Mouse (Mus musculus) forebrain, embryonic 11.5 days (tissue): Measurements from ENCODE around the gene Nfyc. TPM values are rescaled to one million over a fixed set of nuclear protein-coding genes. Genes with fewer than 3 reads are reported as not detected.

ENCODE experiments used
- ATAC-seq: fragments of 200-750 bp; cut with Nextera tagmentation; replicated peaks from 2 replicates; pipeline ENCODE4 v1.8.0; 2017; ENCODE audit warnings: moderate TSS enrichment; ENCODE audit not compliant: low FRiP score
- DNase-seq: peaks from one replicate; pipeline ENCODE4 v3.0.0-alpha.2; 2017; ENCODE audit warnings: low spot score
- H3K27ac ChIP-seq: fragments of 300-500 bp; sonication (generic); 2 replicates; pipeline ENCODE4 v1.5.1; 2014; ENCODE audit warnings: low read depth, low read length
- H3K27me3 ChIP-seq: fragments of 300-500 bp; sonication (generic); 2 replicates; pipeline ENCODE4 v1.6.1; 2014; ENCODE audit warnings: mild to moderate bottlenecking, low read length, mixed read lengths; ENCODE audit not compliant: control insufficient read depth, insufficient read depth
- H3K36me3 ChIP-seq: fragments of 300-500 bp; sonication (generic); 2 replicates; pipeline ENCODE4 v1.6.1; 2014; ENCODE audit warnings: mild to moderate bottlenecking, low read length, moderate library complexity, mixed read lengths; ENCODE audit not compliant: control insufficient read depth, insufficient read depth
- H3K4me1 ChIP-seq: fragments of 300-500 bp; sonication (generic); replicated peaks from 2 replicates; pipeline ENCODE4 v1.6.1; 2014; ENCODE audit warnings: low read length, mixed read lengths; ENCODE audit not compliant: control insufficient read depth, insufficient read depth
- H3K4me2 ChIP-seq: fragments of 300-500 bp; sonication (generic); 2 replicates; pipeline ENCODE4 v1.6.1; 2014; ENCODE audit warnings: low read depth, mild to moderate bottlenecking, low read length, moderate library complexity, mixed read lengths; ENCODE audit not compliant: severe bottlenecking
- H3K4me3 ChIP-seq: fragments of 300-500 bp; sonication (generic); 2 replicates; pipeline ENCODE4 v1.5.1; 2014; ENCODE audit warnings: low read depth, low read length
- H3K9ac ChIP-seq: fragments of 300-500 bp; sonication (generic); 2 replicates; pipeline ENCODE4 v1.6.1; 2014; ENCODE audit warnings: low read length
- H3K9me3 ChIP-seq: fragments of 300-500 bp; sonication (generic); 2 replicates; pipeline ENCODE4 v1.6.1; 2016; ENCODE audit warnings: low read length, mixed read lengths; ENCODE audit not compliant: control insufficient read depth
- WGBS: fragments of 180-500 bp; shearing (Covaris S2); extraction: QIAGEN DNeasy Blood & Tissue Kit; methylation state at CpG from one replicate; pipeline ENCODE4 v1.1.7; 2014; 5-methylcytosine and 5-hydroxymethylcytosine counted together
- polyA plus RNA-seq: library from polyadenylated mRNA; unstranded; fragments of >200 nt; fragmentation: Nextera tagmentation; extraction: Ambion mirVana; gene quantifications from 2 replicates; pipeline ENCODE4 v1.2.1, GENCODE M21; 2014

The Nfyc gene
- polyA plus RNA-seq, 1 experiment from 2014 or later, result 124 TPM

DNA sequence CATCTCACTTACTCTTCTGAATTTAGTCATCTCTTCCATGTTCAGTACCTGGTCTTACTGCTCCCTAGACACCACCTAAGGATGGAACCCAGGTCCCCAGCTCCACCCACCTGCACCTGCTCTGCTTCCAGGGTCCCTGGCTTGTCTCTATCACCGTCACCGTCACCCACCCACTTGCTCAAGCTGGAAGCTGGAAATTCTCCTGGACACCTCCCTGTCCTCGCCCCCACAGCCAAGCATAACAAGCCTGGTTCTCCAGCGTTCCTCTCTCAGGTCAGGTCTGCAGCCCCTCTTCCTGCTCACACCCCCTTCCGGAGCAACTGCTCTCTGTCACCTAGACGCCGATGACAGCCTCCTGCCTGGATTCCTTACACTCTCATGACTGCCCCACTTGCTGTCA is 28.5 kb upstream of the Nfyc start:
- Histone ChIP-seq H3K4me3 (no peak overlapping the region), H3K4me2 (no peak overlapping the region), H3K9ac (no peak overlapping the region), H3K4me1 (peaks cover 6% of the 10 kb centered on the region; the same call in 1 of the 2 replicates), H3K27ac (no peak overlapping the region), H3K27me3 (peaks cover 5% of the 10 kb centered on the region; the same call in 1 of the 2 replicates), H3K9me3 (no peaks in the 10 kb centered on the region), H3K36me3 (no peaks in the 10 kb centered on the region)
- 90% methylated on average over 7 of the region's 7 CpGs for WGBS
- DNase-seq, result no peak
- ATAC-seq, result no peak

GRCm38 (mm10) chr4:120856376-120856775 is 25.0 kb upstream of the Nfyc start:
- WGBS, result 42% methylated on average over 5 of the region's 5 CpGs
- Histone ChIP-seq H3K4me1 (peaks cover 6% of the 10 kb centered on the region; the same call in 1 of the 2 replicates), H3K36me3 (no peaks in the 10 kb centered on the region), H3K4me2 (no peak overlapping the region), H3K9ac (no peak overlapping the region), H3K27ac (no peak overlapping the region), H3K9me3 (no peaks in the 10 kb centered on the region), H3K27me3 (peaks cover 5% of the 10 kb centered on the region; the same call in 1 of the 2 replicates), H3K4me3 (no peak overlapping the region)
- DNase-seq, result no peak
- no peak for ATAC-seq

DNA sequence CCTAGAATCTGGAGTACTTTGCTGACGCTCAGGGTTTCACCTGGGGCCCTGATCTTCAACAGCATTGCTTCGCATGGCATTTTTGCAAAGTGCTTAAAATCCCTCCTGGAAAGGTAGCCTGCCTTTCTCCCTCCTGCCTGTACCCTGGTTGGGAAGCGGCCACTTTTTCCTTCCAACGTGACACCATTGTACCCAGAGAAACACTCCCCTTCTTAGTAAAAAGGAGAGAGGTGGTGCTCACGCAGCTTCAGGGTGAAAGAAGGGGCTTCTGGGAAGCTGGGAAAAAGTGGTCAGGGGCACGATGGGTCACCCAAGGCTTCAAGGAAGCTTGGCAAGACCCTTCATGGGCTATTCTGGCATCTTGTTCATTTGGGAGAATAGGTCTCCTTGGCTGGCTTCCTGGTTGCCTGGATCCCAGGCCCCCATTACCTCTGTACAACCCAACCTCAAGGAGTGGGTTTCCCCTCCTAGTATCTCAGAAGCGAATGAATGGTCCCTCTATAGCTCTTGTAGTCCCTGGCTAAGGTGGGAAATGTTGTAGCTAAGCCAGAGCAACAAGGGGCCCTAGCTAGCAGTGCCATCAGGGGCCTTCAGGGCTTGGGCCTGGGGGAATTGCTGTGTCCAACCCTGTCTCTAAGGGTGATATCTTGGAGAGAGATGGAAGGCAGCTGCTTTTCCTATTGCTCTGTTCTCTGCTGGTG is 24.1 kb upstream of the Nfyc start:
- peaks cover 5% of the 10 kb centered on the region; the same call in 1 of the 2 replicates for H3K27me3 ChIP-seq
- H3K4me2 ChIP-seq, result peak overlapping the region; percentile 94
- no peaks in the 10 kb centered on the region for H3K9me3 ChIP-seq
- no peak overlapping the region for H3K27ac ChIP-seq
- ATAC-seq, result no peak
- no peak for DNase-seq
- H3K4me3 ChIP-seq, result peak overlapping the region; percentile 66
- H3K36me3 ChIP-seq, result no peaks in the 10 kb centered on the region
- WGBS, result 18% methylated on average over 7 of the region's 7 CpGs
- H3K4me1 ChIP-seq, result peaks cover 6% of the 10 kb centered on the region; the same call in 1 of the 2 replicates
- peak overlapping the region; percentile 65 for H3K9ac ChIP-seq

DNA sequence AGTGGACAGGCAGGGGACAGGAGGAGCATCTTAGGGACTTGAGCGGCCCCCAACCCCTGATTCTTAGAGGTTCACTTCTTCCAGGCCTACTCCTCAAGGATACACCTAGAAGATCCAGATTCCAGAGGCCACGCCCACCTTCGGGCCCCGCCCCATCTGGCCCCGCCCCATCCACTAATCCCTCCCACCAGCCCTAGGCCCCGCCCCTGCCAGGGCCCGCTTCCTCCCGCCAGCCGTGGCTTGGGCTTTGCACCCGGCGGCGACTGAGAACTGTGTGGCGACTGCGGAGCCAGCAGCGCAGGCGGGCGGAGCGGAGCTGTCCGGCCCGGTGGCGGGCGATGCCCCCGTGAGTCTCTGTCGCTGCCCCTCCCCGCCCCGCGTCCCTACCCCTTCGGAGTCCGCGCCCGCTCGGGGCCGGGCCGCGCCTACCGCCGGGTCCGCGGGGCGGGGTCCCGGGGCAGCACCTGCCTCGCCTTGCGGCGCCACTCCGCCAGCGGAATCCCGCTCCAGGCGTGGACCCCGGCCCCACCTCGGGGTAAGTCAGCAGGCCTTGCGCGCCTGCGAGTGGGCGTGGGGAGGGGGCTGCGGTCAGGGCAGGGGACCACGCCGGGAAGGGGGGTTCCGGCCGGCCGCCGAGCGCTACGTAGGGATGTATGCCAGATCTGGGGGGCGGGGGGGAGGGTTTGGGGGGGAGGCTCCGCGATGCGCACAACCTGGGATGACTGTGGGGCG is 23.4 kb upstream of the Nfyc start, which contains the start of gene Rims3:
Rims3 (plus strand) TSS at position 229 of the 732 bp plus-strand sequence.
- Histone ChIP-seq H3K27me3 (peaks cover 5% of the 10 kb centered on the region; the same call in 1 of the 2 replicates), H3K27ac (no peak within 1 kb of the TSS)
- WGBS, result 2% methylated on average over 68 of the region's 68 CpGs

GRCm38 (mm10) chr4:120850946-120851345 is 19.6 kb upstream of the Nfyc start:
- no peak overlapping the region for H3K4me3 ChIP-seq

More for the DNA sequence above, 23.4 kb upstream of the Nfyc start, which contains the start of gene Rims3:
- peaks cover 6% of the 10 kb centered on the region; the same call in 1 of the 2 replicates for H3K4me1 ChIP-seq
- H3K4me3 ChIP-seq, result peak within 1 kb of the TSS; percentile 66
- ATAC-seq (peak; percentile 90), DNase-seq (peak; percentile 90)
- peak within 1 kb of the TSS; percentile 94 for H3K4me2 ChIP-seq
- H3K36me3 ChIP-seq, result no peaks in the 10 kb centered on the region
- H3K9ac ChIP-seq, result peak within 1 kb of the TSS; percentile 65
- H3K9me3 ChIP-seq, result no peaks in the 10 kb centered on the region

GRCm38 (mm10) chr4:120849451-120849850 is 18.1 kb upstream of the Nfyc start:
- H3K27ac ChIP-seq, result no peak overlapping the region
- H3K9me3 ChIP-seq, result no peaks in the 10 kb centered on the region
- no peak overlapping the region for H3K9ac ChIP-seq
- WGBS, result 73% methylated on average over 11 of the region's 11 CpGs
- H3K27me3 ChIP-seq, result no peaks in the 10 kb centered on the region
- DNase-seq, result no peak
- H3K4me1 ChIP-seq, result no peaks in the 10 kb centered on the region
- no peak for ATAC-seq
- no peak overlapping the region for H3K4me2 ChIP-seq
- no peak overlapping the region for H3K4me3 ChIP-seq
- no peaks in the 10 kb centered on the region for H3K36me3 ChIP-seq

More at GRCm38 (mm10) chr4:120850946-120851345, 19.6 kb upstream of the Nfyc start:
- Histone ChIP-seq H3K36me3 (no peaks in the 10 kb centered on the region), H3K9me3 (no peaks in the 10 kb centered on the region), H3K4me1 (peaks cover 6% of the 10 kb centered on the region; the same call in 1 of the 2 replicates), H3K4me2 (no peak overlapping the region), H3K27ac (no peak overlapping the region), H3K27me3 (peaks cover 5% of the 10 kb centered on the region; the same call in 1 of the 2 replicates), H3K9ac (no peak overlapping the region)
- DNase-seq, result peak; percentile 88
- WGBS, result 9% methylated on average over 10 of the region's 10 CpGs
- no peak for ATAC-seq

DNA sequence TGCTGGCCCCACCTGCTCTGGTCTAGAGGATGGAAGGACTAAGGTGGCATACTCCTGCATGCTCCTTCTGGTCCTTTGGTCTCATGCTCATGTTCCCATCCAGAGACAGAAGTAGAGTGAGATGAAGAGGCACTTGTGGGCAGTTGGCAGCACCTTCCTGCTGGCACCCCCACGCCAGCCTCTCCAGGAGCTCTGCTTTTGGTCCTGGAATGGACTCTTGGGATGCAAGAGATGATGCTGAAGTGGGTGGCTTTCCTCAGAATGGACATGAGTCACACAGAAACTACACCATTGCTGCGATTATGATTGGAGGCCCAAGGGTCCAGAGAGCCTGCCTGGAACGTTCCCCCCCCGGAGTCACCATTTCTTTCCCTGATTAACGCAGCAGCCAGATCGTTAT is 17.5 kb upstream of the Nfyc start:
- Histone ChIP-seq H3K36me3 (no peaks in the 10 kb centered on the region), H3K27ac (no peak overlapping the region), H3K4me1 (no peaks in the 10 kb centered on the region), H3K4me2 (no peak overlapping the region), H3K9me3 (no peaks in the 10 kb centered on the region), H3K4me3 (no peak overlapping the region), H3K27me3 (no peaks in the 10 kb centered on the region), H3K9ac (no peak overlapping the region)
- ATAC-seq, result no peak
- no peak for DNase-seq
- WGBS, result 82% methylated on average over 6 of the region's 6 CpGs

DNA sequence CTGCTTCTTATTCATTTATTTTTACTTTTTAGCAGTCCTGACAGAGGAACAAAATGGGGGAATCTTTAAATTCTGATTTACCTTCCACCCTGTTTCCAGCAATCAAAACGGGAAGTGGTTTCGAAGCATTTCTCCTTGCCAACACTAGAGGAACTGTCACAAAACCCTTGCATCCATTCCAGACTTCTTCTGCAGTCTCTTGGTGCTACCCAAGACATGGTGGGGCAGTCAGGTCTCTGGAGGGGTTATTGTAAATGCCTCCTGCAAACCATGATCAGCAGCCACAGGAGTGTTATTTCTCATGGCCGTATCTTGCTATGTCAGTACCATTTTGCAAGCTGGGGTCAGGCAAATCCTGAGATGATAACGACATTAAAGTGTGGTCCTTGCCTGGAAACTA is 13.7 kb upstream of the Nfyc start:
- Histone ChIP-seq H3K9me3 (no peaks in the 10 kb centered on the region), H3K4me3 (no peak overlapping the region), H3K4me1 (no peaks in the 10 kb centered on the region), H3K27me3 (no peaks in the 10 kb centered on the region), H3K36me3 (no peaks in the 10 kb centered on the region), H3K27ac (no peak overlapping the region), H3K4me2 (no peak overlapping the region), H3K9ac (no peak overlapping the region)
- DNase-seq, result no peak
- ATAC-seq, result no peak
- WGBS, result 79% methylated on average over 4 of the region's 4 CpGs
